Mouse (Mus musculus) activated CD4-positive, CD25-positive, alpha-beta regulatory T cell (primary cell): ENCODE results near the gene Oprl1. TPM values are rescaled to one million over a fixed set of nuclear protein-coding genes. Genes with fewer than 3 reads are reported as not detected.

ENCODE experiments used
- polyA plus RNA-seq, 2 experiments: library from polyadenylated mRNA; unstranded; fragments of 100-300 nt; shearing (Covaris generic); gene quantifications; one replicate each; pipeline ENCODE4 v1.2.1; 2017

Gene Oprl1
- polyA plus RNA-seq = under 1 TPM; 0.25 to 0.63 TPM

GRCm38 (mm10) chr2:181714903-181715326, at the start of gene Oprl1:
Oprl1 (plus strand) TSS chr2:181715016.

GRCm38 (mm10) chr2:181671326-181671725, 43.5 kb upstream of the Oprl1 start, which contains the start of gene Sox18:
Sox18 (minus strand) TSS chr2:181671640.

GRCm38 (mm10) chr2:181679951-181680715, 34.7 kb upstream of the Oprl1 start, which contains the start of gene Tcea2:
Tcea2 (plus strand) TSS chr2:181680310.

DNA sequence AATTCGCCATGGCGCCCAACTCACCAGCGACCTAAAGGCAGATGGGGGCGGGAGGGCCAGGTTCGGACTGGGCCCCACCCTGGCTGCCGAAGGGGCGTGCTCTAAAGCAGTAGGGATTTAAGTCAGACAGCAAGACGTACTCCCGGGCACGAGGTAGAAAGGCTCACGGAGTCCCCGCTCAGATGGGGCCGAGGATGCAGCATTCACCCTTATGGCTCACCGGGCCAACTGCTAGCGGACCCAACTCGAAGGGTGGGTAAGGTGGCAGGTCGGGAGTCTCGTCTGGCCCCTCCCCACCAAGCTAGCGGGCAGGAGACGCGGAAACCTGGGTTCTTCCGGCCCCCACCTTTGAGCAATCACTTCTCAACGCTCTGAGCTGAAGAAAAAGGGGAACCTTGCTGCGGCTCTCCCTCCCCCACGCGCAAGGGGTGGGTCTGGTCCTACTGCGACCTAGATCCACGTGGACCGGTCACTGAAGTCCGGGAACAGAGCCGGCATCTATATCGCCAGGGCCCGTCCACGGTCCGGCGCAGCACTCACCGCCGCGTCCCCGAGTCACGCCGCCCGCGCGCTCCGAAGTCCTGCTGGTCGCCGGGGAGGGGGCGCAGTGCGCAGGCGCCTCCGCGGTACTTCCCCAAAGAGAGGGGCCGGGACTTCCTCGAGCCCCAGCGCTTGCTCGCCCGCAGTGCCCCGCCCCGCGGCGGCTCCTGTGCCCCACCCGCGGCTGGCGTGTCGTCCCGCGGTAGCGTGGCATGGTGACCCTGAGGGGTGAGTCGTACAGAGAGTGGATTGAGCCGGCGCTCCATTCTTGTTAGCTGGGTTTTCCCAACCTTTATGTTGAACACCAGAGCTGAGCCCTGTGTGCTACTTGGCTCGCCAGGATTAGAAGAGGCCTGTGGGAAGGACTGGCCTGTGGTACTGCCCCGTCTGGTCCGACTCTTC, 21.2 kb upstream of the Oprl1 start, which contains the start of gene Rgs19:
Gene Rgs19 (minus strand): TSS at position 639 of the 942 bp plus-strand sequence.

GRCm38 (mm10) chr2:181698241-181698640, 16.6 kb upstream of the Oprl1 start, which contains the start of gene Lkaaear1:
Lkaaear1 (minus strand) TSS chr2:181698442.

DNA sequence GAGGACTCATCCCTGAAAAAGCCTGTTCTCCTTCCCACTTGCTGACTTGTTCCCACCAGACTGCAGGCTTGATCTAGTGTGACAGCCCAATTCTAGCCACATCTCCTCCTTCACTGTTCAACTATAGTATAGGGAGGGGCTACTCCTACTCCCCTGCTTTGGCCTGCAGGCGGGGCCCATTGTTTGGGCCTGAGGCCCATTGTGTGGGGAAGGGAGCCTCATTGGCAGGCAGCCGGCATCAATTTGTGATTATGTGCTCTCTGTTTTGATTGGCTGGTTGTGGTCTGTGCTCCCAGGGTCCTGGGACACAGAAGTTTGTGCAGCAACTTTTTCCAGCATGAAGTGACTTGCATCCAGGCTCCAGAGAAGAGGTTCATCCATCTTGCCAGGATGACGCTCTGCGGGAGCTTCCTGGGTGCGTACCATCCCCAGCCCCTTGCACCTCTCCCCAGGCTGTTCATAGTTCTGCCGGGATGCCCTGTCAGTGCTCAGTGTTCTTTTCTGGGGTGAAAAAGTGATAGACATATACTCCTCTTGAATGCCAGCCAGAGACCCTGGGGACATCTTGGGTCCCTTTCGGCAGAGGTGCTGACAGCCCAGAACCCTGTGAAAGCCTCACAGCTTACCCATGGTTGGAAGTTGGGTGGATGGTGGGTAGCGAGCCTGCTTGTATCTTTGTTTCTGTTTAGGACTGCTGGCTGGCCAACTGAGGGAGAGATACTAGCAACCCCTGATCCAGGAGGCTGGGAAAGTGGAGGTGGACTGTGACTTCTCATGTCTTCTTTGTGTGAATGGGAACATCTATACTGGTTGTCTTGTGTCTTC, 48.4 kb downstream of the Oprl1 start, which contains the start of gene Myt1:
Gene Myt1 (plus strand): TSS at position 327 of the 825 bp plus-strand sequence.

Other genes with a start within 250 kb of the Oprl1 start
- not detected for gene Abhd16b, start 221.8 kb upstream of the Oprl1 start, polyA plus RNA-seq
- gene Tpd52l2, start 217.9 kb upstream of the Oprl1 start, polyA plus RNA-seq = 10 to 100 TPM; 79.5 to 90.4 TPM
- gene Dnajc5, start 194.5 kb upstream of the Oprl1 start, polyA plus RNA-seq = 10 to 100 TPM; 76.2 to 92.8 TPM
- 100 to 1,000 TPM; 152 to 161 TPM for gene Uckl1, start 130.1 kb upstream of the Oprl1 start, polyA plus RNA-seq
- gene Prpf6, start 123.1 kb upstream of the Oprl1 start, polyA plus RNA-seq = 10 to 100 TPM; 65.7 to 76.5 TPM
- gene Zfp512b, start 122.2 kb upstream of the Oprl1 start, polyA plus RNA-seq = 10 to 100 TPM; 23.0 to 42.6 TPM
- gene Samd10, start 115.8 kb upstream of the Oprl1 start, polyA plus RNA-seq = 10 to 100 TPM; 34.7 to 35.0 TPM
- not detected for gene Gm29797, start 58.0 kb upstream of the Oprl1 start, polyA plus RNA-seq
- gene Sox18, start 43.4 kb upstream of the Oprl1 start, polyA plus RNA-seq = under 1 TPM in 1 of 2 experiments, not detected in 1; 0.11 TPM
- gene Tcea2, start 34.7 kb upstream of the Oprl1 start, polyA plus RNA-seq = 10 to 100 TPM; 14.5 to 20.1 TPM
- gene Rgs19, start 21.0 kb upstream of the Oprl1 start, polyA plus RNA-seq = 100 to 1,000 TPM; 219 to 223 TPM
- not detected for gene Lkaaear1, start 16.6 kb upstream of the Oprl1 start, polyA plus RNA-seq
- gene Myt1, start 48.3 kb downstream of the Oprl1 start, polyA plus RNA-seq = under 1 TPM in 1 of 2 experiments, not detected in 1; 0.20 TPM
- gene Pcmtd2, start 122.8 kb downstream of the Oprl1 start, polyA plus RNA-seq = 10 to 100 TPM; 54.4 to 60.6 TPM
- gene Polr3k, start 149.3 kb downstream of the Oprl1 start, polyA plus RNA-seq = 10 to 100 TPM; 32.1 to 38.5 TPM